Mouse (Mus musculus) mouse embryonic stem cell (cell line): Measurements from ENCODE around the gene Olfr52.
"Not testable (repeated sequence)": the region's sequence is repeated elsewhere in the genome, so short reads cannot be mapped to it uniquely, and the experiment has no call there.

Experiments
- in situ Hi-C, 2 experiments: fragments of 300-500 bp; cut with MboI; formaldehyde crosslinking; loops; 1 replicate in 1 of 2; 3 replicates in 1 of 2; pipeline ENCODE4 v1.14.3; 2019 to 2020; ENCODE audit warnings: low sequenced_read_pairs in 2 of 2, low pct_unique_long_range_greater_than_20kb in 1 of 2, mixed read lengths in 1 of 2; ENCODE audit not compliant: unreplicated experiment in 1 of 2

Olfr52 gene

GRCm38 (mm10) chr2:86185583-86185982, at the start of gene Olfr52:
Gene Olfr52, minus strand, starts transcription at chr2:86185683.
- in situ Hi-C loops, result no loop called here

DNA sequence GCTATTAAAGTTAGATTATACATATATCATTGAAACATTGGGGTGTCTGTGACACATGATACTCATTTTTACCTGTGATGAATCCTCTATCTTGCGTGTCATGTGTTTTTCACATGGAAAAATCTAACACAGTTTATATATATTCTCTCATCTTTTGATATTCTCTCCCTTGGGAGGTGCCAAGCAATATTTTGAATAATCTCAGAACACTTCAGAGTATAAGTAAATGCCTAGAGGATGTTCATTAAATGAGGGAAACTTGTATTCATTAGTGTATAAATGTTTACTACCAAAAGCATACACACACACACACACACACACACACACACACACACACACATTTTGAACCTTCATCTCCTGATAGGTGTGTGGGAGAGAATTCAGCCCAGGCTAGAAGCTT, 45.8 kb upstream of the Olfr52 start, which contains the start of gene Olfr1047:
Gene Olfr1047, minus strand, starts transcription at position 101 of the 400 bp plus-strand sequence.
- in situ Hi-C loops, result no loop called here

DNA sequence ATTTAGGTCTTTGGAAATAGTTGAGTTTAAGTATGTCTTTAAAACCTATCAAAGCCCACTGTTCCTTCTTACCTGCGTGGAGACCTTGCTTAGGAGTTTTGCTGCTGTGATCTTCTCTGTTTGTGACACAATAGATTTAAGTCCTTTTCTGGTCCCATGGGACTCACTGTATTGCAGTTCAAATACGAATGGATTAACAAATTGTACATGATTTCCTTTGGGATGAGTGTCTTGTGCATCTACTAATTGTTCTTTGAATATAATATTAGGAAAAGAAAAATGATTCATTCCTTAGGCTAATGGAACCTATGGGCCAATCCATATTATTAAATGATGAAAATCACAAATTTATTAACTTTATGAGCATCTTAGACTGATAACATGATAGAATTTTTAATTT, 33.7 kb upstream of the Olfr52 start, which contains the start of gene Olfr1046:
Gene Olfr1046, minus strand, starts transcription at position 101 of the 400 bp plus-strand sequence.
- in situ Hi-C loops, result no loop called here

DNA sequence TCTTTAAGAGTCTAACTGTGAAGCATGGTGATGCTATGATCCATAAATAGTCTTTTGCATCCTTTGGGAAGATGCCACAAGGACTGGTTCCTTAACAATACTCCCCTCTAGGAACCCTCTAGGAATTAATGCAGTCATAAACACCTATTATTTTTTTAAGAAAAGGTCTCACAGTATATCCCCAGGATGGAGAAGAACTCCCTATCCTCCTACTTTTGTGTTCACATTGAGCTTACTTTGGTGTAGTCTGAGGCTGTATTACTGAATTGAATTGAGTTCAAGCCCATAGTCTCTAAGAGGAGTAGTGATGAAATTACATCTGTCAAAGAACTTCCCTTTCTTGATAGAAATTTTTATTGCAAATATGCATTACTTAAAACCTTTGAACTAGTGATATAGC, 17.4 kb upstream of the Olfr52 start, which contains the start of gene Olfr1045:
Gene Olfr1045, minus strand, starts transcription at position 101 of the 400 bp plus-strand sequence.
- in situ Hi-C loops, result no loop called here

DNA sequence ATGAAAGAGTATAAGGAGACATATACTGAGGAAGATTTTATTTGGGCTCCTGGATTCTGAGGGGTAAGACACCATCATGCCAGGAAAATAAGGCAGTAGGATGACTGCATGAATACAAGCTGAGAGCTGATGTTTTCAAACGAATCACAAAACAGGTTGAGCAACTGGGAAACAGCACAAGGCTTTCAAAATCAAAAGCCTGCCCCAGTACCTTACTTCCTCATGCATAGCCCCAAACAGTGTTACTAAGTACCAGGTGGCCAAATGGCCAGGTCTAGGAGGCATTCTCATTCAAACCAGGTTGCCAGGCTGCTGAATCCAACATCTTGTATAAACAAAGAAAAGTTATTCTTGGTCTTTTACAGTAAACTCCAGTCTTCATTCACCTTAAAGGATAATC, 10.4 kb upstream of the Olfr52 start:
- in situ Hi-C loops, result no loop called here

DNA sequence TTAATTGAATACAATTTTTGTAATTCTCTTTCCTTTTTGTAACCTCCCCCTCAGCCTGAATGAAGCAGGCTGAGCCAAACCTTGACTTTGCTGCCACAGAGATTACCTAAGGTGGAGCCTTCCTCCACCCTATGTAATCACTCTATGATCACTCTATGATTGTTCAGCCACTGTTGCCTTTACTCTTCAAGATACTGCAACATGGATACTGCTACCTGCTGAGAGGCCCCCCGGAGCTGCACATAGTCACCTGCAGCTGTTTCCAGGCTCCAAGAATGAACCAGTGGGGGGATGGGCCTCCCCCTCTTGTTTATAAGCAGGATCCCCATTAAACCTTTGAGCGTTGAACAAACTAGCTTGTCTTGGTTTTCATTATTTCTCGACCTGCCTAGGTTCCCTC, 5.5 kb downstream of the Olfr52 start:
- in situ Hi-C loops, result no loop called here

DNA sequence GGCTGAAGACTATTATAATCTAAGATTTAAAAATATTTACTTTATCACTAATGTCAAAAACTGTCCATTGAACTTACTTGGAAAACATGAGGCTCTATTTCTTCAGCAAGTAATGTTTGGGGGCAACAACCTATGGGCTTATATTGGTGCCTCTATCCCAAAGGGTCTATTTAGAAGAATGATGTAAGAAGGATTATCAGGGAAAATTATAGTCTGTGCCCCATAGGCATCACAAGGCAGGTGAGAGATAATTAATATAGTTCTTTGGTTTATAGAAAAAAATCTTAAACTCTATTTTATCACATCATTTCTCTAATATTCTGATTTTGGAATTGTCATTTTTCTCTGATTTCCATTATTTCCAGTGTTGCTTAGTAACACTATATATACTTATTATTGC, 7.8 kb downstream of the Olfr52 start, which contains the start of gene Olfr1044:
Gene Olfr1044, minus strand, starts transcription at position 101 of the 400 bp plus-strand sequence.
- in situ Hi-C loops, result no loop called here

DNA sequence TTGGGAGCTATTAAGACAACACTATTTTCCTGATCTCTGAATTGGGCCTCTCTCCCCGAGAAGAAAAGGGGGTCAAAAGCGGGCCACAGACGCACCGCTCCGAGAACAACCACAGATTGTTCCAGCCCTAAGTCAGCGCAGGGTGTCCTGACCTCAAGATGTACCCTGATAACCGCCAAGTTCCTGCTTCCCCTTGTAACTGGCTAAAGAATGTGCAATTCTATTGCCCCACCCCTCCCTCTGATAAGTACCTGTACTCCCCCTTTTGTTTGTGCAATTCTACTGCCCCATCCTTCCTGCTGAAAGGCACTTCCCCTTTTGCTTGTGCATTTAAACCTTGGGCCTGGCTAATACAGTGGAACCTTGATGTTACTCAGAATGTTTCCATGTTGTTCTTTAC, 10.1 kb downstream of the Olfr52 start:
- in situ Hi-C loops, result not testable (repeated sequence)

GRCm38 (mm10) chr2:86167422-86167821, 18.1 kb downstream of the Olfr52 start, which contains the start of gene Olfr1043:
Gene Olfr1043, minus strand, starts transcription at chr2:86167522.
- in situ Hi-C loops, result no loop called here

- in situ Hi-C loops, result no loop called here
These were observed 23.7 kb downstream of the Olfr52 start, which contains the start of gene Olfr1042 for GRCm38 (mm10) chr2:86161738-86162137. Gene Olfr1042, minus strand, starts transcription at chr2:86161838.

DNA sequence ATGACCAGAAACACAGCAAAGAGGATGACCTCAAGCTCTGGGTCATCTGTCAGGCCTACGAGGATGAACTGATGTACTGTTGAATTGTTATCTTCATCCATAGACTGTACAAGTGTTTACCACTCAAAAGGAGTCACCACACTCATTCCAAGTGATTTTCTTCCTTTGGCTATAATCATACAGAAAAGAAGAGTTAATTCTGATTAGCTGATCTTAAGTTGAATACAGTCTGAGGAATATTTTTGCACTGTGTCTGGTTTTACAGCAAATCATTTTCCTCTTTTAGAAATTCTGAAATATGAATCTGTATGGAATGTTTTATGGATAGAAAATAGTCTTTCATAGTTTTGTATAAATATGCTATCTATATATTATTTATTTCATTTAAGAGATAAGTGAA, 38.9 kb downstream of the Olfr52 start, which contains the start of gene Olfr1040:
Gene Olfr1040, minus strand, starts transcription at position 101 of the 400 bp plus-strand sequence.
- in situ Hi-C loops, result no loop called here

DNA sequence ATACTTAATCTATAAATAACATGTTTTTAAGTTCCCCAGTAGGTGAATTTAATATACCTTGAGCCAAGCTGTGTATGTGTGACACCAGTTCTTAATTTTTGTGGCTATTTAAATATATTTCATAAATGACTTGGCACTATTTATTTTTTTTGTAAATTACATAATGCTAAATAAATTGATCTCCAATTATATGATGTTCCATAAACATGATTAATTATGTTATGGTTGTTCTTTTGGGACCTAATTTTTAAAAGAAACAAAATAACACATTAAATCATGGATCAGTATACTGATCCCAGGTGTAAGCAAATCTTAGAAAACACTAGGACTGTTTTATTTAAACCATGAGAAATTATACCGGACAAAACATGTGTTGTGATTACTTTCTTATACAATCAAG, 49.7 kb downstream of the Olfr52 start, which contains the start of gene Olfr1039:
Gene Olfr1039, minus strand, starts transcription at position 101 of the 400 bp plus-strand sequence.
- in situ Hi-C loops, result no loop called here
